Mouse (Mus musculus): Measurements from ENCODE around the gene Git2. TPM values are rescaled to one million over a fixed set of nuclear protein-coding genes. Genes with fewer than 3 reads are reported as not detected.

Git2 gene
- polyA plus RNA-seq (2012; rRNA removed) = 221 and 232 TPM in 2 replicates

- peak within 1 kb of the TSS; percentile 93 for H3K4me3 ChIP-seq (ENCODE audit: control insufficient read depth, insufficient read depth, low read length)
- peak; percentile 29 for DNase-seq
- no peaks in the 10 kb centered on the region for H3K27me3 ChIP-seq (ENCODE audit: control insufficient read depth, insufficient read depth, low read length)
- H3K4me1 ChIP-seq (replicated peaks; ENCODE audit: control insufficient read depth, insufficient read depth, low read length) = peaks cover 42% of the 10 kb centered on the region
- WGBS = 1% methylated on average over 63 of the region's 63 CpGs
- no peaks in the 10 kb centered on the region for H3K36me3 ChIP-seq (ENCODE audit: control insufficient read depth, insufficient read depth, low read length)
- TF ChIP-seq CTCF (IDR thresholded peaks at IDR 0.05; ENCODE audit: borderline replicate concordance, control insufficient read depth, extremely low read depth, insufficient read depth, low read length, poor library complexity) = no peak
- TF ChIP-seq POLR2A (IDR thresholded peaks at IDR 0.05; ENCODE audit: control insufficient read depth, extremely low read depth, insufficient read depth, low read length, poor library complexity) = no peak; the same call in 1 of the 2 replicates
- peak within 1 kb of the TSS; percentile 68; the same call in 1 of the 2 replicates for H3K27ac ChIP-seq (ENCODE audit: control insufficient read depth, insufficient read depth, low read length)
These were observed at the start of gene Git2 for GRCm38 (mm10) chr5:114775056-114775979. Git2 (minus strand) TSS chr5:114775517.

- 8% methylated on average over 9 of the region's 9 CpGs for WGBS
- TF ChIP-seq CTCF (IDR thresholded peaks at IDR 0.05; ENCODE audit: borderline replicate concordance, control insufficient read depth, extremely low read depth, insufficient read depth, low read length, poor library complexity) = peak; percentile 96; the same call in 1 of the 2 replicates
- TF ChIP-seq POLR2A (IDR thresholded peaks at IDR 0.05; ENCODE audit: control insufficient read depth, extremely low read depth, insufficient read depth, low read length, poor library complexity) = no peak
- H3K4me1 ChIP-seq (replicated peaks; ENCODE audit: control insufficient read depth, insufficient read depth, low read length) = peaks cover 13% of the 10 kb centered on the region
- H3K27ac ChIP-seq (ENCODE audit: control insufficient read depth, insufficient read depth, low read length) = no peak overlapping the region
- H3K27me3 ChIP-seq (ENCODE audit: control insufficient read depth, insufficient read depth, low read length) = no peaks in the 10 kb centered on the region
- H3K36me3 ChIP-seq (ENCODE audit: control insufficient read depth, insufficient read depth, low read length) = no peaks in the 10 kb centered on the region
- DNase-seq = peak; percentile 48
- H3K4me3 ChIP-seq (ENCODE audit: control insufficient read depth, insufficient read depth, low read length) = no peak overlapping the region
These were observed 48.9 kb upstream of the Git2 start for GRCm38 (mm10) chr5:114824197-114824596.

- Histone ChIP-seq H3K4me3 (ENCODE audit: control insufficient read depth, insufficient read depth, low read length) (peak within 1 kb of the TSS; percentile 71), H3K27me3 (ENCODE audit: control insufficient read depth, insufficient read depth, low read length) (no peaks in the 10 kb centered on the region), H3K27ac (ENCODE audit: control insufficient read depth, insufficient read depth, low read length) (no peak within 1 kb of the TSS), H3K36me3 (ENCODE audit: control insufficient read depth, insufficient read depth, low read length) (no peaks in the 10 kb centered on the region), H3K4me1 (replicated peaks; ENCODE audit: control insufficient read depth, insufficient read depth, low read length) (peaks cover 13% of the 10 kb centered on the region)
- DNase-seq = peak; percentile 69
- TF ChIP-seq POLR2A (IDR thresholded peaks at IDR 0.05; ENCODE audit: control insufficient read depth, extremely low read depth, insufficient read depth, low read length, poor library complexity) = no peak
- TF ChIP-seq CTCF (IDR thresholded peaks at IDR 0.05; ENCODE audit: borderline replicate concordance, control insufficient read depth, extremely low read depth, insufficient read depth, low read length, poor library complexity) = peak; percentile 62
- WGBS = 12% methylated on average over 53 of the region's 53 CpGs
These were observed 47.7 kb upstream of the Git2 start, which contains the start of gene 1500011B03Rik for GRCm38 (mm10) chr5:114822796-114823688. 1500011B03Rik (minus strand) TSS chr5:114823468.

GRCm38 (mm10) chr5:114818124-114818523 is 42.8 kb upstream of the Git2 start:
- no peak for TF ChIP-seq CTCF (IDR thresholded peaks at IDR 0.05; ENCODE audit: borderline replicate concordance, control insufficient read depth, extremely low read depth, insufficient read depth, low read length, poor library complexity)
- no peak for TF ChIP-seq POLR2A (IDR thresholded peaks at IDR 0.05; ENCODE audit: control insufficient read depth, extremely low read depth, insufficient read depth, low read length, poor library complexity)
- Histone ChIP-seq H3K27me3 (ENCODE audit: control insufficient read depth, insufficient read depth, low read length) (no peaks in the 10 kb centered on the region), H3K4me1 (replicated peaks; ENCODE audit: control insufficient read depth, insufficient read depth, low read length) (no peaks in the 10 kb centered on the region; the same call in 1 of the 2 replicates), H3K27ac (ENCODE audit: control insufficient read depth, insufficient read depth, low read length) (no peak overlapping the region), H3K4me3 (ENCODE audit: control insufficient read depth, insufficient read depth, low read length) (no peak overlapping the region), H3K36me3 (ENCODE audit: control insufficient read depth, insufficient read depth, low read length) (no peaks in the 10 kb centered on the region)
- DNase-seq = no peak
- WGBS = 80% methylated on average over 11 of the region's 11 CpGs

- Histone ChIP-seq H3K27me3 (ENCODE audit: control insufficient read depth, insufficient read depth, low read length) (no peaks in the 10 kb centered on the region), H3K4me1 (replicated peaks; ENCODE audit: control insufficient read depth, insufficient read depth, low read length) (peaks cover 4% of the 10 kb centered on the region), H3K4me3 (ENCODE audit: control insufficient read depth, insufficient read depth, low read length) (no peak overlapping the region), H3K27ac (ENCODE audit: control insufficient read depth, insufficient read depth, low read length) (no peak overlapping the region), H3K36me3 (ENCODE audit: control insufficient read depth, insufficient read depth, low read length) (no peaks in the 10 kb centered on the region)
- 85% methylated on average over 6 of the region's 6 CpGs for WGBS
- DNase-seq = no peak
- TF ChIP-seq POLR2A (IDR thresholded peaks at IDR 0.05; ENCODE audit: control insufficient read depth, extremely low read depth, insufficient read depth, low read length, poor library complexity) (no peak), CTCF (IDR thresholded peaks at IDR 0.05; ENCODE audit: borderline replicate concordance, control insufficient read depth, extremely low read depth, insufficient read depth, low read length, poor library complexity) (no peak)
These were observed 41.3 kb upstream of the Git2 start for GRCm38 (mm10) chr5:114816599-114816998.

Data from thymus, adult 2 months (tissue).